Mouse (Mus musculus): ENCODE data around the gene Mybph.

The Mybph gene

DNA sequence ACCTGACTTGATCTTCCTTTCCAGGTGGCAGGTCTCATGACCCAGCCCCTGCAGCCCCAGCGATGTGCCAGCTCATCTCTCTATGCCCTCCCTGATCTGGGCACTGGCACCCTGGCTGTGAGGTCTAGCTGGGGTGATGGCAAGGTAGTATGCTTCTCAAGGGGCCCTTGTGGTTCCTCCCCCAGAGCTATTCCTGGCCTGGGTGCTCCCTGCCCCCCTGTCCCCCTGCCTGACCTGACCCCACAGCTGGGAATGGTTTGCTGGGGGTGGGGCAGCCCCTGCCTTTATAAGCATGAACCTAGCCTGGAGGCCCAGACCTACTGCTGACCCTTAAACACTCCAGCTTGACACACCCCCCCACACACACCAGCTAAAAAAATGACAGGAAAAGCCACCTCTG lies at the start of gene Mybph:
Mybph (plus strand) TSS at position 323 of the 400 bp plus-strand sequence.
- no peak for DNase-seq

DNA sequence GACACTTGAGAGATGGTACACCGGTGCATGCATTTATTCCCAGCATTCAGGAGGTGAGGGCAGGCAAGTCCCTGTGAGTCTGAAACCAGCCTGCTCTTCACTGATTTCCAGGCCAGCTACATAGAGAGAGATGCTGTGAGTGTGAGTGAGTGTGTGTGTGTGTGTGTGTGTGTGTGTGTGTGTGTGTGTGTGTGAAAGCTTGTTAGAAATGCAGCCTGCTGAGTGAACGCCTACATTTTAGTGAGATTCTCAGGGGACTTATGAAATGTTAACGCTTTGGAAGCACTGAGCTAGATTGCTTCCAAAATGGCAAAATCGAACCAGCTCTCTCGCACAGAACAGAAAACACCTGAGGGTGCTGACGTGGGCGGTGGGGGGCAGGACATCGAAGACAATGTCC lies 47.2 kb upstream of the Mybph start:
- DNase-seq, result no peak

DNA sequence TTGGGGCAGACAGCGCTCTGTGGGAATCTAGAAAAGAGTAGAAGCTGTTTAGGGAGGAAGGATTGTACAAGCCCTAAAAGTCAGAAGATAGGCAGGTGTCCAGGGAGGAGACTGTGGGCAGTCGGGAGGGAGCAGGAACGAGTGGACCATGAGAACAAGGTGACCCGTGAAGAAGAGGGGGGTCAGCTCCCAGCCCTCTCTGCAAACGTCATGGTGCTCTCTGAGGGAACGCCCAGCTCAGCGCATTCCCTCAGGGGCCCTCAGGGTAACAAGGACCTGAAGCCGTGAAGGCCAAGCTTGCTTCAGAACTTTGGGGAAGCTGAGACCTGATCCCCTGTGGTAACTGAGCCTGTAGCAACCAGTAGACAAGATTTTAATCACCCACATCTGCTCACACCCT lies 43.2 kb upstream of the Mybph start:
- no peak for DNase-seq

DNA sequence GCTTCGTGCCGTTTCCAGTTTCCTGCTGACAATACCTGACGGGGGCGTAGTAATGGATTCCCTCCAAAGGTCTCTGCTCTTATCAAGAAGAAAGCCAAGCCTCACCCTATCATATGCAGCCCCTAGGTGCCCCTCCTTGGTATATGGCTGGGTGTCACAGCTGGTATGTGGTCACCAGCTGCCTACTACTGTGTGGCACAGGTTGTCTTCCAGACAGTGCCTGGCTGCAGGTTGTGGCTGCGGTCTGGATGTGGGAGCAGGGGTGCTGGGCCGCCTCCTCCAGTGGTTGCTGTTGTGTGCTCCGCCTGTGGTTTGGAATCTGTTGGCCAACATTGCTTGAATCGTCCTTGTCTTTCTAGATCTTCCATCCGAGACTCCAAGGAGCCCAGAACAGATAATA lies 42.5 kb upstream of the Mybph start:
- DNase-seq, result no peak

DNA sequence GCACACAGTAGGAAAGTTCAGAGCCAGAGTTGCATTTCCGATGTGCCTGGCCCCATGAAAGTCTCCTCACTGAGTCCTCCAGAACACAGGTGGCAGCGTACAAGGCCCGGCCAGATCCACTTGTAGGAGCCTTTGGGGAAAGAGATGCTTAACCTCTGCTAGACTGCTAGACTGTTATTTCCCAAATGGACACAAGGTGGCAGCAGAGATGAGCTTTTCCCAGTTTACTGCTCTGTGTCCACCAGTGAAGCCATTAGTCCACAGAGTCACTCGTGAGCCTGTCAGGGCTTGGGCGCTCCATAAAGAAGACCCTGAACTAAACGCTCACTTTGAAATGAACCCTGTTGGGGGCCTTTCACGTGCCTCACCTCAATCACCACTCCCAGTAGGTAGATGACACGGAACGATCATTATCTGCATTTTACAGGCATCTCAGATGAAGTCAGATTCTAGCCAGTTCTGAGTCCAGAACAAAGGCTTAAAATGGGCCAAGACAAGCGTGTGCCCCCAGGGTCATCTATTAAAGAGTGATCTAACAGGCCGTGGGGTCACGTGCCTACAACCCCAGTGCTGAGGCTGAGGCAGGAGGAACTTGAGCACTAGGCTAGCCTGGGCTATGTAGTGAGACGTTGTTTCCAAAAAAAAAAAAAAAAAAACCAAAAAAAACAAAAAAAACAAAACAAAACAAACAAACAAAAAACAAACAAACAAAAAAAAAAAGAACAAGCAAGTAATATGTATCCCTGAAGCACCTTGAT lies 41.4 kb upstream of the Mybph start:
- peak; percentile 86 for DNase-seq

DNA sequence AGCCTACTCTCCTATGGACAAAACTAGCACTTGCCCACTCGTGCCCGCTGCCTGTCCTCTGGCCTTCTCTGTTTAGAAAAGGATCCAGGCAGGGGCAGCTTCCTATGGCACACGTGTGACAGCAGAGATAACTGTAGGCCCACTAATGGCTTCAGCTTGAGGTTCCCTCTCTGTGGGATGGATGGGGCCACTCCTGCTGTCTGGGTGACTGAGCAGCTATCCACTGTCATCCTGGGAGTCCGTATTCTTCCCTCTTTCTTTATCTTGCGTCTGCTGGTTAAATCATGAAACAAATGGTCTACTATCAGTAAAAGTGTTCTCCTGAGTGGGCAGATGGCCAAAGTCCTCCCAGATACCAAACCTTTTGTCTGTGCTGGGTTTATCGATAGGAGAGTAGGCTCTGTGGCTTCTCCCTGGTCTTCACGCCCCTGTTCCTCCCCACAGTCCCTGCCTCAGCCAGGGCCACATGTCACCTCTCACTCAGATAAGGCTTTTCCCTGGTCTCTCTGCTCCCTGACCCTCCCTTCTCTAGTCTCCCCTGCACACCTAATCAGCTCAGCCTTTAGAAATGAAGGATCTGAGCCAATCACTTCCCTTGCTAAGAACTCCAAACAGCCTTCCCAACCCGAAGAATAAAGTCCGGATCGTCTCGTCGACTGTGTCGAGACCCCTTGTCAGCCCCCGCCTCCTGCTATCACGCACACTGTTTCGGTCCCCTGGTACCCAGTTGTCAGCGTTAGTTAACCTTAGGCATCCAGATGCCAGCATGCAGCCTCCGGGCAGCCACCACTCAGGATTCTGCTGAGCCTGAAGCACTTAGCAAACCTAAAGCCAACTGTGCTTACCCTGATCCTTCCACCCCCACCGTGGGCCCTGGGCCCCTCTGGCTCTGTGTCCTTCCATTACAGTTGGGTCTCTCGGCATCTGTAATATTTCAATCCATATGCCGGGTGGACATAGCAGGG lies 40.3 kb upstream of the Mybph start:
- no peak for DNase-seq

DNA sequence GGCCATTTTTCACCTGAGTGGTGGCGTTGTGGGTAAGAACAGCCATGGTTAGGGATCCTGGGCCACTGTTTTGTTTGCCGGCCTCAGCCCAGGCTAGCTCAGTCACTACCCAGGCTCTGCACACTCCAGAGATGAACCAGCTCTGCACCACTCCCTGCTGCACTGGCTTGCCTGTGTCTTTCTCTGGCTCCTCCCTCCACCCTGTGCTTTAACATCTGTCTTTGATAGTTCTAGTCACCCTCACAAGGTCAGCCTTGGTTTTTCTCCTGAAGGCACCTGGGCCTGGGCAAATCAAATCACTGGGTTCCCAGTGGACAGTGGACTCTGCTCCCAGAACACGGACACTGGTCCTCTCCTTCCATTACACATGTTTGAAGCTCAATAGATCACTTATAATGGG lies 39.1 kb upstream of the Mybph start:
- no peak for DNase-seq

DNA sequence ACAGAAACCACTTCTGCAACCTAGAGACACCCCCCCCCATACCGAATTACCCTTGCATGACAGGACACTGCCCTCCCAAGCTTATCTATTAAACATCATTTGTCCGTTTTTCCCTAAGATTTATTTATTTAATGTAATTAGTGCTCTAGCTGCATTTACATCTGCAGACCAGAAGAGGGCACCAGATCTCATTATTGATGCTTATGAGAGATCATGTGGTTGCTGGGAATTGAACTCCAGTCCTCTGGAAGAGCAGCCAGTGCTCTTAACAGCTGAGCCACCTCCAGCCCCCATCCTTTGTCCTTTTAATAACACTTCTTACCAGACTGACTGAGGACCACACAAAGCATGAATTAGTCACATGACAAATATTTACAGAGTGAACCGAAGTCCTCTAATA lies 38.6 kb upstream of the Mybph start:
- DNase-seq, result no peak

DNA sequence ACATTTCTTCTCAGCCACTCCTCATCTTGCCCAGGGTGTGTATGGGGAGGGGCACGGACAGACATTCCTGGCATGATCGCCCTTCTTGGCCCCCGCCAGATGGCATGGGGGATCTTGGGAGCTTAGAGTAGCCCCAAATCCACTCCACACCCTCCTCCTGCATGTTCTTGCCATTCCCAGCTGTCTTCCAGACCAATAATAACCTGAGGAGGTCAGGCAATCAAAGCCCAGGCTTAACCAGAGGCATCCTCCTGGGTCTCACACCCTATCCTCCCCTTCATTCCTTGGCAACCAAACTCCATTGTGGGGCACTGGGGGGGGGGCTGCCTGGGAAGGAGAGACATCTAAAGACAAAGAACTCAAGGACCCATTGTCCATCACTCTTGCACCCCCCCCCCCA lies 32.8 kb upstream of the Mybph start:
- no peak for DNase-seq

DNA sequence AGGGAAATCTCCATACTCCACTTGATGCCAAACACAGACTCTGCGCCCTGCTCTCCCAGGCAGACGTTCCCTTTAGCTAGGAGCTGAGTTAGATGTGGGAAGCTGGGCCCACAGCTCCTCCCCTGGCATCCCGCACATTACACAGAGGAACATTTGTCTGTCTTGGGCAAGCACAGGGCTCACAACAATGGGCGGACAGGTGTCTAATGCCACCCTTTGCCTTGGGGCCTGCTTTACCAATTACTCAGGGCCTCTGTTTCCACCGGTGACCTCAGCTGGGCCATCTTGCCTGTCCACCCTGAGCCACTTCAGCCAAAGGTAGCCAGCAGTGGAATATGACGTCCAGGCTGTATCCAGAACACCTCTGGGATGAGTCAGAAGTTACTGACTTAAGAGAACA lies 31.8 kb upstream of the Mybph start:
- DNase-seq, result no peak

DNA sequence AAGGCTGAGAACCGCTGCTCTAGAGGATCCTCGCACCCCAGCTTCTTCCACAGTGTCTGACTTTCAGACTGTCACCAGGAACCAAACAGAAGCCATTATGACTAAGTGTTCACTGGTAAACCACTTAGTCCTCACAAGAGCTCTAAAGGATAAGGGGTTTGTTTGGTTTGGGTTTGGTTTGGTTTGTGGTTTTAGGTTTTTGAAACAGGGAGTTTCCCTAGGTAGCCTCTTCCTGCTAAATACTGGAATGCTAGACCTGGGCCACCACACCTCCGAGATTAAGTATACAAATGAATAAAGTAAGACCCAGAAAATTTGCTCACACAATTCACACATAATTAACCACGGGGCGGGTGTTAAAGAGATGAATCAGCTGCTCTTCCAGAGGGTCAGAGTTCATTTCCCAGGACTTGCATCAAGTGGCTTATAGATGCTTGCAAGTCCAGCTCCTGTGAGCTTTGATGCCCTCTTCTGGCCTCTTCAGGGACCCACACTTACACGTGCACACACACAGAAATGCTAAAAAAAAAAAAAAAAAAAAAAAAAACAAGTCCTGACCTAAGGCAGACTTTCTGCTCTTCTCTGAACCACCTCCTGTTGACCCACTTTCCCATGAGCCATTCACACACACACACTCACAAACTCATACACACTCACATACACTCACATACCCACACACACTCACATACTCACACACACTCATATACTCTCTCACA lies 30.6 kb upstream of the Mybph start:
- DNase-seq, result no peak

DNA sequence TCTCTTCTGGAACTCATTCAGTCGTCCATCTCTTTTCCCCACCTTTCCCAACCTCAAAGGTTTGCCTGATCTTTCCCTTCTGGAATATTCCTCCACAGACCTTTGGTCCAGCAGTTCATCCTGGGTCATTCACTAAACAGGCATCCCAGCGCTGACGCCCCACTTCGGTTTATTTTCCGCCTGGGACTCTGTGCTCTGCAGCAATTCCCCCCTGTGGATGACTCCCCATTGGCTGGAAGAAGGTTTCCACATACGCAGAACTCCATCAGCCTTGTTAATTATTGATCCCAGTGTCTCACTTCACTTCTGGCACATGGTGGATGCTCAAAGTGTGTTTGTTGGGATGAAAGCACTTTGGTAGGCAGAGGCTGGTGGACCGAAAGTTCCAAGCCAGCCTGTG lies 29.8 kb upstream of the Mybph start:
- no peak for DNase-seq

DNA sequence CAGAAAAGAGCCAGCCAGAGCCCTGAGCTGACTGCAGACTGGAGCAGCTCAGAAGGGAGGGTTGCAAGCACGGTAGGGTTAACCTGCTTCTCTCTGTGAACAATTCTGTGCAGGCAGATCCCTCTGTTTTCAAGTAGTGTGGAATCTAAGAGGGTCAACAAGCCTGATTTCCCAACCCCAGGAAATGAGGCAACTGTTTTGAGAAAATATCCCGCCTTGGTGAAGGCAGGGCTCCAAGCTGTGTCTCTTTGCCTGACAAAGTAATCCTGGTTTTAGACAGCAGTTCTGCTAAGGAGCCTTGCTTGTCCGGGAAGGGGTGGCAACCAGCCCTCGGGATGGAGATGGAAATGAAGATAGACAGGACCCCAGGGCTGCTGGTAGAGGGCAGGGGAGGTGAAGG lies 28.8 kb upstream of the Mybph start:
- no peak for DNase-seq

DNA sequence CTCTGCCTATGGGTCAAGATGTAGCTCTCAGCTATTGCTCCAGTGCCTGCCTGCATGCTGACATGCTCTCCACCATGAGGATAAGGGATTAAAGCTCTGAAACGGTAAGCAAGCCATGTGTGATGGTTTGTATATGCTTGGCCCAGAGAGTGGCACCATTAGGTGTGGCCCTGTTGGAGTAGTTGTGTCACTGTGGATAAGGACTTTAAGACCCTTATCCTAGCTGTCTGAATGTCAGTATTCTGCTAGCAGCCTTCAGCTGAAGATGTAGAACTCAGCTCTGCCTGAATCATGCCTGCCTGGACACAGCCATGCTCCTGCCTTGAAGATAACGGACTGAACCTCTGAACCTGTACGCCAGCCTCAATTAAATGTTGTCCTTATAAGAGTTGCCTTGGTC lies 26.7 kb upstream of the Mybph start:
- no peak for DNase-seq

DNA sequence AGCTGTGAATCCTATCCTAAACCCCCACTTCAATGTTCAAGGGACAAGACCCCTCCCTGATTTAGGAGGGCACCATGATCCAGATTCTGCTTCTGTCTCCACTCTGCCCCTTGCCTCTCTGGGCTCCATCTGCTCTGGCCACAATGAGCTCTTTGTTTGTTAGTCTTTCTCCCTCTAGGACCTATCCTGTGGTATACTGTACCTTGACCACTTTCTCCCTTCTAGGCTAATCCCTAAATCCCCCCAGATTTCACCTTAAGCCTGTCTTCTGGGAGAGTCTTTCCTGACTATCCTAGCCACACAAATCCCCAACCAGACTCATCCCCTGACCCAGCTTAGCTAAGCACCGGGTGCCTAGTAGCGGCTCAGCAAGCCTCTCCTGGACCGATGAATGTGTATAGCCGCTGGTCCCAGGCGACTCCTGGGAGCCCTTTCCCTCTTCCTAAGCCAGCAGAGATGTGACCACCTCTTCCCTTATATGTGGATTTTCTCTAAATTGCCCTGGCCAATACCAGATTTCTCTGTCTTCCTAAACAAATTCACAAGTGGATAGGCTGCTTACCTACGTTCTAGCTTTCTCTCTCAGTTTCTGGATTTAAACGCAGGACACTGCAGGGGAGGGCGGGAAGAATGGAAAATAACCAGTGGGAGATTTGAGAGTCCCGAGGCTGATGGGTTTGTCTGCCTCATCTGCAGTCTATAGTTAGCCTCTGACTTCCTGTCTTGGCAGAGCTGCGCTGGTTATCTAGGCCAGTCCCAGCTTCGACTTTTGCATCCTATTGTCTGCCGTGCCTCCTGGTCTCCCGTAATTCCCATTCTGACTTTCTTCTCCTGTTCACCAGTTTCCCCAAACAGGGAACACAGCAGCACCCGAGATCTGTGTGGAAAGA lies 25.6 kb upstream of the Mybph start:
- DNase-seq, result no peak

DNA sequence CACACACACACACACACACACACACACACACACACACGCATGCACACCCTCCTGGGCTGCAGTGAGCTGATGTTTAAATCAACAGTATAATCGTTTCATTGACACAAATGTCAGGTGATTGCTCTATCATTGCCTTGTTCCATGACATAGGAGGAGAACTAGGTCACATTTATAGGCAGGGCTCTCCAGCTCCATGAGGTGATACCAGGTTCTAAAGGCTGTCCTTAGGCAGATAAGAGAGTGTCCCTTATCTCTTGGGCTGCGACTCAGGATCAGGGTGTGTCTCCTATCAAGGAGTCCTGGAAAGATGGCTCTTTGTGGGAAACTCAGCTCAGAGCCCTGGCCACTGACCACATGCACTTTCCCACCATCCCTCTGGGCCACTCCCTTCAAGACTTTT lies 24.7 kb upstream of the Mybph start:
- no peak for DNase-seq

DNA sequence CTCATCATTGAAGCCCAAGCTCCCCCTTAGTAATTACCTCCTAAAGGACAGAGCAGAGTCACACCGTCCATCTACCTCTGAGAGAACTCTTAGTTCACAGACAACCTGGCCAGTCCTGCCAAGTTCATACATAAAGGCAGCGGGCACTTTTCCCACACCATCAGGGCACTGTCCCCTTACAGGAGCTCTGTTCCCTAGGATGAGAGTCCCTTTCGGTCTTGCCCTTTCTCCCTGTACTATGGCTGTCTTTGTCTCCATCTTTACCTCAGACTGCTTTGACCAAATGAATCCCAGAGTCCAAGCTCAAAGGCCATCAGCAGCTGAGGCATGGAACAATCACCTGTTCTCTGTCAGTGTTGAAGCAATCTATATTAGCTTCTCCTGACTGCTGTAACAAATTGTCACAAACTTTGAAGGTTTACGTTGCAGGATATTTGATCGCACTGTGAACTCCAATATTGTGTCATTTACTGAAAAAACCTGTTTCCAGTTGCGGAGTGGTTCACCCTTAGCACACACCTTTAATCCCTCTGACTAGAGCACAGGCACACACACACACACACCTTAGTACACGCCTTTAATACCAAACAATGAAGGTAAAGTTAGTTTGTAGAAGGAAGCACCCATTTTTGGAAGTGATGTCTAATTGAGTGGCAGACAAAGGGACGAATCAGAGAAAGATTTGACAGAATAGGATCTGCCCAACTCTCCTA lies 24.1 kb upstream of the Mybph start:
- no peak for DNase-seq

DNA sequence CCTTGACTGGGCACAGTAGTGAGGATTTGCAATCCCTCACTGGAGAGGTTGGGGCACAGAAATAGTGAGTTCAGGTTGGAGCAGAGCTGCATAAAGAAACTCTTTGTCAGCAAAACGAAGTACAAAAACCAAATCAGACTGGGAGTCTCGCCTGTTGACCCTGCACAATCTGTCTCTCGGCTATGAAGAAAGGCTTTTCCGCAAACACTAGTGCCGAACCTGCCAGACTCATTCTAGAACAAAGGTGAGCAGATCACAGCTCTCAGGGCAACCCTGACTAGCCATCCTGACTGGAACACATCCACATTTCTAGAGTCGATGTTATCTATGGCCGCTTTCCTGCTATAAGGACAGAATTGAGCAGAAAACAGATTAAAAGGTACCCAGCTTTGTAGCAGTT lies 20.2 kb upstream of the Mybph start:
- no peak for DNase-seq

DNA sequence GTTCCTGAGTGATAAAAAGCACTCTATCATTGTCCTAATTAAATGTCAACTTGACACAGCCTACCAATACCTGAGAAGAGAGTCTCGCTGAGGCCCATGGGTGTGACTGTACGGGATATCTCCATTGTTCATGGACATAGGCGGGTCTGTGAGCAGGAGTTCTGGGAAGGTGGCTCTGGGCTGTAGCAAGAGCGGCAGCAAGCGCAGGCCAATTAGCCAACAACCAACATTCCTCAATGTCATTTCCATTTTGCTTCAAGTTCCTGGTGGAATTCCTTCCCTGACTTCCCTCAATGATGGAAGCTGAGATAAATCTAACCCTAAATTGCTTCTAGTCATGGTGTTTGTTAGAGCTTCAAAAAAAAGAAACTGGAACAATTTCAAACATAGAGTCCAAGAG lies 15.3 kb upstream of the Mybph start:
- DNase-seq, result no peak

DNA sequence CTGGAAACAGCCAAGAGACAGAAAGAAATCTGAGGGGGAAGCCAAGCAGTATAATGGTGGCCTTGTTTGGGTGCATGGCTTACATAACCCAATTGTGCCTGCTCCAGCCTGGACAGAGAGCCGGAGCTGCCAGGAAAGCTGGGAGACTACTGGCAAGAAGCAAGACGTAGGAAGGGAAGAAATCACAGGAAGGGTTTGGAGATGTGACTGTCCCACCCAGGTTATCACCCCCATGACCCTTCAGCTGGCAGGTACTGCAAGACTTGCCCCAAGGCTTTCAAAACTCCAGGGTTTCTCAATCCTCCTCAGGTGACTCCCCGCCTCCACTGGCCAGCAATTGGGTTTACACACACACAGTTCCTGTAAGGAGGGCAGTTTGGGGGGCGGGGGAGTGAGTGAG lies 11.2 kb upstream of the Mybph start, which contains the start of gene Chil1:
Chil1 (plus strand) TSS at position 152 of the 400 bp plus-strand sequence.
- DNase-seq, result no peak

DNA sequence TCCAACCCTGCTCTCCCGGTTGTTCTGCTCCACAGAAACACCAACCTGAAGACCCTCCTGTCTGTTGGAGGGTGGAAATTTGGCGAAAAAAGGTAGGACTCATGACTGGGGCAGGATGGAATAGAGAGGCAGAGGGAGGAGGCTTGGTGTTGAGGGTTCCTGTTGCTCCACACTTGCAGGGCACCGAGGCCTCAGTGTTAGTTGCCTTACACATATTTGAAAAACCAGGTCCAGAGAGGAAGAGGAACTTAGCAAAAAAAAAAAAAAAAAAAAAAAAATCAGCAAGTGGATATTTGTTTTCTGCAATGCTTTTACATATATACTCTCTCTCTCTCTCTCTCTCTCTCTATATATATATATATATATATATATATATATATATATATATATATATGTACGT lies 9.2 kb upstream of the Mybph start:
- DNase-seq, result no peak

DNA sequence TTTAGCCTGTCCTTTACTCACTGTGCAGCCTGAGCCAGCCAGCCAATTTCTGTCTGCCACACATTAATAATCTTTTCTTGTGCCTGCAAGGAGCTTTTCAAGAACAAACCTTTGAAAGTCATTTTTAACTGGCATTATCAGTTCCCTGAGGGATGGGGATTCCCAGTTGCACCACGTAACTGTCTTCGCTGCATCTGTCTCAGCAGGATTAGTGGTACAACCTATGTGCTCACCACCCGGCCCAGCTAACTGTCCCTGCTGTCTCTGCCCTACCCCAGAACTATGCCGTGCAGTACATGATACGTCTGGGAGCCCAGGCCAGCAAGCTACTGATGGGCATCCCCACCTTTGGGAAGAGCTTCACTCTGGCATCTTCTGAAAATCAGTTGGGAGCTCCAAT lies 5.0 kb upstream of the Mybph start:
- no peak for DNase-seq

Data from embryo, embryonic 11 days (tissue).